Mouse (Mus musculus) MEL (cell line): ENCODE measurements around the gene Tmem150c.
A peak's percentile ranks its signal among the peaks of the same experiment; 100 is the strongest.

Source experiments
- CHD1 ChIP-seq: IDR thresholded peaks from 2 replicates; pipeline ENCODE4 v1.6.1; 2012; ENCODE audit warnings: low read depth, mild to moderate bottlenecking, inconsistent platforms, low read length, improper control_type of control experiment
- ELF1 ChIP-seq: IDR thresholded peaks from 2 replicates; pipeline ENCODE4 v1.6.1; 2014; ENCODE audit warnings: low read depth, mild to moderate bottlenecking, inconsistent platforms, low read length, improper control_type of control experiment, moderate library complexity
- EP300 ChIP-seq, 2 experiments: IDR thresholded peaks; 2 replicates each; pipeline ENCODE4 v1.6.1; 2011; ENCODE audit warnings: improper control_type of control experiment in 2 of 2, low read length in 2 of 2, low read depth in 1 of 2, mild to moderate bottlenecking in 1 of 2
- MAX ChIP-seq: IDR thresholded peaks from 2 replicates; pipeline ENCODE4 v1.6.1; 2011; ENCODE audit warnings: low read length, improper control_type of control experiment
- RCOR1 ChIP-seq: IDR thresholded peaks from 2 replicates; pipeline ENCODE4 v1.6.1; 2012; ENCODE audit warnings: low read depth, mild to moderate bottlenecking, inconsistent platforms, low read length, improper control_type of control experiment
- SMC3 ChIP-seq: IDR thresholded peaks from 2 replicates; pipeline ENCODE4 v1.6.1; 2011; ENCODE audit warnings: low read depth, low read length, improper control_type of control experiment
- TAL1 ChIP-seq: IDR thresholded peaks from 2 replicates; pipeline ENCODE4 v1.6.1; 2012; ENCODE audit warnings: mild to moderate bottlenecking, inconsistent platforms, low read length, moderate library complexity, mixed read lengths
- UBTF ChIP-seq: IDR thresholded peaks from 2 replicates; pipeline ENCODE4 v1.6.1; 2012; ENCODE audit warnings: low read depth, mild to moderate bottlenecking, inconsistent platforms, low read length, improper control_type of control experiment, moderate library complexity, borderline replicate concordance; ENCODE audit not compliant: insufficient read depth
- USF1 ChIP-seq: IDR thresholded peaks from 2 replicates; pipeline ENCODE4 v1.6.1; 2014; ENCODE audit warnings: low read depth, mild to moderate bottlenecking, inconsistent platforms, low read length, improper control_type of control experiment, moderate library complexity

- TF ChIP-seq SMC3 (no peak), CHD1 (no peak), TAL1 (0 out of 2 replicates have a peak, but pooled peaks have one; percentile 14), MAX (peak; percentile 10), EP300 (IDR thresholded peaks at IDR 0.05; ENCODE audit: low read depth in 1 of 2, low read length in 2 of 2) (0 out of 4 replicates have a peak, but pooled peaks of 1 of the 2 experiments have one; percentile 5), RCOR1 (no peak), UBTF (no peak), ELF1 (no peak), USF1 (peak; percentile 43; the same call in 1 of the 2 replicates)
Measured at GRCm38 (mm10) chr5:100079931-100080275, 79.7 kb downstream of the Tmem150c start.
